Mouse (Mus musculus) bone marrow macrophage, adult 2 months (primary cell): ENCODE results near the gene Tmeff1. TPM values are rescaled to one million over a fixed set of nuclear protein-coding genes. Genes with fewer than 3 reads are reported as not detected.
"Not testable (repeated sequence)": the region's sequence is repeated elsewhere in the genome, so short reads cannot be mapped to it uniquely, and the experiment has no call there.

ENCODE experiments used
- H3K27ac ChIP-seq: 2 replicates; pipeline ENCODE4 v1.5.1; 2012; ENCODE audit warnings: low read depth, low read length; ENCODE audit not compliant: insufficient read depth
- H3K4me1 ChIP-seq: 2 replicates; pipeline ENCODE4 v1.6.1; 2012; ENCODE audit warnings: low read length; ENCODE audit not compliant: control insufficient read depth, insufficient read depth
- H3K4me3 ChIP-seq: 2 replicates; pipeline ENCODE4 v1.5.1; 2012; ENCODE audit warnings: mild to moderate bottlenecking, low read length, moderate library complexity; ENCODE audit not compliant: insufficient read depth
- CTCF ChIP-seq: IDR thresholded peaks from 2 replicates; pipeline ENCODE4 v1.5.1; 2012; ENCODE audit warnings: low read depth, mild to moderate bottlenecking, low read length, moderate library complexity
- POLR2A ChIP-seq: IDR thresholded peaks from 2 replicates; pipeline ENCODE4 v1.6.1; 2012; ENCODE audit warnings: mild to moderate bottlenecking, low read depth, low read length, borderline replicate concordance
- polyA plus RNA-seq: library from polyadenylated mRNA; stranded (reverse); fragments of >200 nt; gene quantifications from 2 replicates; pipeline ENCODE4 v1.2.4, GENCODE M21; 2012; ENCODE audit not compliant: missing spikeins, insufficient read depth, insufficient read length

Gene Tmeff1
- polyA plus RNA-seq, 1 experiment = 0.47 TPM

DNA sequence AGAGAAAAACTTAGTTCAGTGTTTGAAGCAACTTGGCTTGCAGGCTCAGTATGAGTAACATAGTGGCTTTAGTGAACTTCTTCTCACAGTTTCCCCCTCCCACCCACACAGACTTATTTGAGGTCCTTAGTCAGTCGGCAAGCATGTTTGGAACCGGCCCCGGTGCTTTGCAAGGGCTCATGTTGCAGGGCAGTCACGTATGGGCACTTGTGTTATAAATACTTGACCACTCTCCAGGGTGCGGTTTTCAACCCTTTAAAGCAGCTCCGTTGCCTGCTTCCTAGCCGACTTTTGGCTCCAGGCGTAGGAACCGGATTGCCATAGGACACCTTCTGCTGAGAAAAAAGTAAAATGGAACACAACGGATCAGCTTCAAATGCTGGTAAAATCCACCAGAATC, 78.3 kb downstream of the Tmeff1 start, which contains the start of gene Cavin4:
Gene Cavin4 (plus strand): TSS at position 244 of the 400 bp plus-strand sequence.
- no peak within 1 kb of the TSS for H3K27ac ChIP-seq
- H3K4me1 ChIP-seq = no peaks in the 10 kb centered on the region
- H3K4me3 ChIP-seq = no peak within 1 kb of the TSS
- TF ChIP-seq POLR2A (no peak), CTCF (no peak)

DNA sequence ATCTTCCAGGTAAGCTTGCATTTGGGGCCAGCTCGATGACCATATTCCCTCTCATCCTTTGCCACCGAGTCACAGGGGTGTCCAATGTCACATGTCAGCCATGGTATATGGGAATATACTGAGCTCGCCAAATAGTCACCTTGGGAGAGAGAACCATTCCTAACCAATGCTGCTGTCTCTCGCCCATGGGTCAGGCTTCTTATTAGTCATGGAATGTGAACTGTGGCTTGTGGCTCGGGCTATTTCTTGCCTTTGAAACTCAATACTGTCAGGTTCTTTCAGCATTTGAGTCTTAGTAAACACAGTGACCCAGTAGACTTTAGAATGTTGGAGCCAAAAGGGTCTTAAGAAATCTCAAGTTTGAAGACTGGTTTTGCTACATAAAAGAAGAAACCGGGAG, 79.0 kb downstream of the Tmeff1 start:
- no peak for TF ChIP-seq POLR2A
- no peak for TF ChIP-seq CTCF
- Histone ChIP-seq H3K27ac (no peak overlapping the region), H3K4me3 (no peak overlapping the region), H3K4me1 (no peaks in the 10 kb centered on the region)

DNA sequence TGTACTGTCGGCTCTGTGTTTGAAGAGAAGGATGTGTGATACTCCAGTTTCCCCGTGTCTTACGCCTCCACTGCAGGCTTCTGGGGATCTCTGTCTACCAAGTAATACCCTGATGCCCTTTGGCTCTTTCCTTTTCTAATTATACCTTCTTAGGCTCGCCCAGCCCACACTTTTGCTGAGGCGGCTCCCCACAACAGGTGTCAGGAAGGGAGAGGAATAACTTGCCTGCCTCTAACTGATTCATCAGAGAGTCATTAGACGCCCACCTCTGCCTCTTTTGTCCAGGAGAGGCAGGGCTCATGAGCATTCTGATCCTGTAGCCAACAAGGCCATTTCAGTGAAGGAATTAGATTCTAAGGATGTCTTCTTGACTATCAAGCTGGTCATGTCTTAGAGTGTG, 82.3 kb downstream of the Tmeff1 start:
- no peak for TF ChIP-seq CTCF
- no peak for TF ChIP-seq POLR2A
- no peak overlapping the region for H3K4me3 ChIP-seq
- no peaks in the 10 kb centered on the region for H3K4me1 ChIP-seq
- no peak overlapping the region for H3K27ac ChIP-seq

GRCm38 (mm10) chr4:48672915-48673314, 87.9 kb downstream of the Tmeff1 start:
- Histone ChIP-seq H3K4me3 (no peak overlapping the region), H3K27ac (no peak overlapping the region)
- TF ChIP-seq CTCF (no peak), POLR2A (no peak)

GRCm38 (mm10) chr4:48674412-48674811, 89.4 kb downstream of the Tmeff1 start:
- Histone ChIP-seq H3K4me3 (no peak overlapping the region), H3K4me1 (peaks cover 6% of the 10 kb centered on the region), H3K27ac (no peak overlapping the region)
- TF ChIP-seq POLR2A = no peak
- TF ChIP-seq CTCF = no peak

More at GRCm38 (mm10) chr4:48672915-48673314, 87.9 kb downstream of the Tmeff1 start:
- H3K4me1 ChIP-seq = peaks cover 6% of the 10 kb centered on the region

- TF ChIP-seq POLR2A (no peak), CTCF (no peak)
- no peak overlapping the region for H3K27ac ChIP-seq
Observed at GRCm38 (mm10) chr4:48676570-48677185, 91.7 kb downstream of the Tmeff1 start.

DNA sequence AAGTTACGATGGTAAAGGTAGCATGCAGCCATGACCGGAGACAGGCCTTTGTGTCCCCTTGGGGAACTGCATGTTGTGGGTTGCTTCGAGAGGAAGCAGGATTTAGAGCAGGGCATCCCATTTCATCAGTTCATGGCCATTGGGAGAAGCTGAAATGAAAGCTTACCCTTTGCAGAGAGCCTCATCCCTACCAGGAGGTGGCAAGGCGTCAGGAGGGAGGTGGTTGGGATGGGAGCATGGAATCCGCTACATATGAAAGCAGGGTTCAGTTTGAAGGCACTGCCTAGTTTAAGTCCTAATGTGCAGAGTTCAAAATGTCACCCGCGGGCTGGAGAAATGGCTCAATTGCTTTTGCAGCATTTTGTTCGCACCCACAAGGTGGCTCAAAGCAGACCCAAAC, 92.3 kb downstream of the Tmeff1 start:
- no peak for TF ChIP-seq POLR2A
- no peak for TF ChIP-seq CTCF
- Histone ChIP-seq H3K4me1 (peaks cover 6% of the 10 kb centered on the region), H3K4me3 (no peak overlapping the region), H3K27ac (no peak overlapping the region)

More at GRCm38 (mm10) chr4:48676570-48677185, 91.7 kb downstream of the Tmeff1 start:
- H3K4me1 ChIP-seq = peaks cover 6% of the 10 kb centered on the region
- H3K4me3 ChIP-seq = no peak overlapping the region

DNA sequence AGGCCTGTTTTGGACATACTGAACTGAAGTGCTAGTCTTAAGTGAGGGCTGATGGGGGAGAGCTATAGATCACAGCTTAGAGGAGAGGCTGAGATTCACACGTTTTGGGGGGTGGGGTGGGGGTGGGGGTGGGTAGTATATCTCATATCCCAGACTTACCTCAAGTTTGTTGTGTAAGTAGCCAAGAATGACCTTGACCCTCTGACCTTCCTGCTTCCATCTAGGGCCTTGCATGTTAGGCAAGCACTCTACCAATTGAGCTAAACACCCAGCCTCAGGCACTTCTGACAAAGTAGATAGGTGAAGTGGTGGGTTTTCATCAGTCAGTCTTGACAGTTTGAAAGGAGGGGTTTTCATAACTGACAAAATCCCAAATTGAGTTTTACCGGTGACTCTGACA, 92.8 kb downstream of the Tmeff1 start:
- H3K4me3 ChIP-seq = no peak overlapping the region
- H3K27ac ChIP-seq = no peak overlapping the region
- TF ChIP-seq CTCF (no peak), POLR2A (no peak)
- peaks cover 6% of the 10 kb centered on the region for H3K4me1 ChIP-seq

DNA sequence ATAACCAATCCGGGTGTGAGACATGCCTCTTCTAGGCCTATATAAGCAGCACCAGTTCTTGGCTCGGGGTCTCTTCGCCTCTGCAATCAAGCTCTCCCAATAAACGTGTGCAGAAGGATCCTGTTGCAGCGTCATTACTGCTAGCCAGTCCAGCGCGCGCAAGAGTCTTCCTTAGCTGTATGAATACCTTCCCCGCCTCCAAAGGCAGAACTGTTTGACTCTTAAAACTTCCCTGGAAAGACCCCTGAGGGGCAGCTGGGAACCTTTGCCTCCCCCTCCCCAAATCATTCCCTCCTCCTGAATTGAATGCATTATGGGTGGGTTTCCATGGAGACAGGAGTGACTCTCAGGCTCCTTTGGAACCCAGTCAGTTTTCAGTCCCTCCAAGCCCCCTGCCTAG, 93.8 kb downstream of the Tmeff1 start:
- Histone ChIP-seq H3K4me3 (no peak overlapping the region), H3K27ac (no peak overlapping the region), H3K4me1 (peaks cover 6% of the 10 kb centered on the region)
- no peak for TF ChIP-seq CTCF
- no peak for TF ChIP-seq POLR2A

DNA sequence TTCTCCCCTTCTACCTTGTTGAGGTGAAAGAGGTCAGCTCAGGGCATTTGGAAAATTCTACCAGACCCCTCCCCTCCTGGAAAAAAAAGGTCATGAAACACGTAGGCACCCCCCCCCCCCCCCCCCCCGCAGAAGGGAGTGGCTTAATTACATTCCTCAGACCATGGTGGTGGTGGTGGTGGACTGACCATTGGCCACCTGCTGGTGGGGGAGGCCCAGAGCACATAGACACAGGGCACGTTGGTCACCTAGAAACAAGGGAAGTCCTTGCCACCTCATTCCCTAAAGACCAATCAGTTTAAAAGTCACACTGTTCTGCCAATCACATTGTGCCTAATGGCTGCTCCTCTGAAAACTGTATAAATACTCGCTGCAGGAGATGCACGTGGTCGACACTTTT, 94.8 kb downstream of the Tmeff1 start:
- not testable (repeated sequence) for H3K4me3 ChIP-seq, H3K4me1 ChIP-seq, H3K27ac ChIP-seq

GRCm38 (mm10) chr4:48680214-48680613, 95.2 kb downstream of the Tmeff1 start:
- Histone ChIP-seq H3K4me1 (no peaks in the 10 kb centered on the region), H3K27ac (no peak overlapping the region)
- TF ChIP-seq POLR2A = no peak
- no peak for TF ChIP-seq CTCF

More at GRCm38 (mm10) chr4:48680214-48680613, 95.2 kb downstream of the Tmeff1 start:
- no peak overlapping the region for H3K4me3 ChIP-seq
